Mouse (Mus musculus): Measurements from ENCODE around the gene Ifit2.

DNA sequence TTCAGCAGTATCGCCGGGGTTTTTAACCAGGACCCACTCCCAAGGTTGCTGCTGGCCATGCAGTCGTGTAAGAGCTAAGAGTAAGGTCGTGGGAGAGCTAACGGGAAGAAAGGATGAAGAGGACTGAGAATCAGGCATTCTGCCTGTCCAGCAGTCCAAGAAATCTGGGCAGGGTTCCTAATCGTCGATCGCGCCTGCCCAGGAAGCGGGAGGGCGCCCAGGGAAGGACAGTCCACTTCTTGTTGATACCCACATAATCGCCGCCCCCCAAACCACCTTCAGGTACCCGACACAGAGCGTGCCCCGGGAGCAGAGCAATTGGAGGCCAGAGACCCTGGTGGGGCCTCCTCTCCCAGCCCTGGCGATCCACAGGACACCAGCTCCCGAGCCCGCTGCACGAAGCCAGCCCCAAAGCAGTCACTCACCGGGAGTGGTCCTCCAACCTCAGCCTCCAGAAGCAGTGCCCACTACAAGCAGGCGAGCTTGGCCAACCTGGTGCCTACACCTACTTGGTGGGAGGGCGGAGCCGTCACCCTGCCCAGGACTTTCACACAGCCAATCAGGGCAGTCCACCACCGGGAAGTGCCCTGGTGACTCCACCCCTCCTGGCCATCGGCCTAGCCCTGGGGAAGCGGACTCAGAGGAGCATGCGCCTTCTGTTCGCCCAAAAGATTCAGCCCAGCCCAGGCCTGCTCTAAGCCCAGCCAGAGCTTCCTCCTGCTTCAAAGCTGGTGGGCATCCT lies 23.4 kb upstream of the Ifit2 start, which contains the start of gene Lipa:
- no peak; the same call in 1 of the 2 replicates for TF ChIP-seq CTCF (IDR thresholded peaks at IDR 0.05; ENCODE audit: low read depth)
- no peak for TF ChIP-seq EP300 (optimal IDR thresholded peaks at IDR 0.05)

Measured in stomach, postnatal 0 days (tissue).